In genomic region chr2:170259662-170260457, GRCm38 (mm10) we compare ENCODE assay signal across 27 mouse cellular contexts.
"Had no signal": no experiment of that assay in that cellular context is flagged by ENCODE, and none has a peak within 500 bp of the region (broad histone marks: within the 10 kb centered on the region; RNA-seq: fewer than 3 reads in every experiment).

No protein-coding gene starts in this region.

- H3K36me3 ChIP-seq: heart, embryonic 13.5 days; heart, embryonic 15.5 days; hindbrain, embryonic 10.5 days; hindbrain, embryonic 12.5 days; intestine, embryonic 15.5 days; limb, embryonic 13.5 days; limb, embryonic 15.5 days; liver, embryonic 12.5 days had no signal

- H3K9me3 ChIP-seq: heart, embryonic 13.5 days; heart, embryonic 15.5 days; hindbrain, embryonic 12.5 days; intestine, embryonic 15.5 days; limb, embryonic 13.5 days; limb, embryonic 15.5 days; liver, embryonic 12.5 days had no signal

- ATAC-seq: hindbrain, embryonic 16.5 days; inflammation-experienced regulatory T-cells, adult 6 months; intestine, embryonic 15.5 days; intestine, postnatal 0 days; liver, embryonic 12.5 days had no signal

- H3K4me2 ChIP-seq: heart, embryonic 11.5 days; heart, embryonic 13.5 days; heart, embryonic 15.5 days; hindbrain, embryonic 12.5 days; hindbrain, embryonic 14.5 days; intestine, embryonic 15.5 days; limb, embryonic 13.5 days; limb, embryonic 15.5 days; liver, embryonic 12.5 days had no signal

- H3K9ac ChIP-seq: heart, embryonic 13.5 days; heart, embryonic 15.5 days; hindbrain, embryonic 12.5 days; hindbrain, embryonic 14.5 days; intestine, embryonic 15.5 days; limb, embryonic 13.5 days; limb, embryonic 15.5 days; liver, embryonic 12.5 days had no signal

- H3K27ac ChIP-seq: gastrocnemius, adult 2 months; heart, adult 2 months; heart, embryonic 13.5 days; heart, embryonic 15.5 days; hindbrain, embryonic 10.5 days; hindbrain, embryonic 12.5 days; hindbrain, embryonic 14.5 days; intestine, embryonic 15.5 days; layer of hippocampus, adult 2 months; limb, embryonic 13.5 days; limb, embryonic 15.5 days; liver, embryonic 12.5 days had no signal

- H3K27me3 ChIP-seq: heart, embryonic 13.5 days; heart, embryonic 15.5 days; hindbrain, embryonic 12.5 days; intestine, embryonic 15.5 days; limb, embryonic 13.5 days; limb, embryonic 15.5 days; liver, embryonic 12.5 days had no signal

- H3K4me1 ChIP-seq: limb, embryonic 13.5 days; limb, embryonic 15.5 days; liver, embryonic 12.5 days had no signal

- DNase-seq: gastrocnemius, adult 2 months; gastrocnemius, postnatal 10 days; gastrocnemius, postnatal 25 days; heart, adult 11 months; heart, adult 2 months; heart, postnatal 14 days; heart, postnatal 4 days; kidney, adult 18-20 months; kidney, adult 8-10 months; kidney, postnatal 10 days; kidney, postnatal 25 days; kidney, postnatal 4 days; left cerebral cortex, postnatal 4 days had no signal

- H3K4me3 ChIP-seq: gastrocnemius, adult 2 months; heart, adult 2 months; heart, embryonic 13.5 days; heart, embryonic 15.5 days; hindbrain, embryonic 10.5 days; hindbrain, embryonic 12.5 days; intestine, embryonic 15.5 days; layer of hippocampus, adult 2 months; limb, embryonic 13.5 days; limb, embryonic 15.5 days; liver, embryonic 12.5 days had no signal
